Mouse (Mus musculus) MEL (cell line): ENCODE results near the gene Slc43a1. TPM values are rescaled to one million over a fixed set of nuclear protein-coding genes. Genes with fewer than 3 reads are reported as not detected.

Experiments
- DNase-seq: peaks from one replicate; pipeline ENCODE4 v3.0.0; 2011; ENCODE audit warnings: low read depth, low spot score
- H3K27ac ChIP-seq: 2 replicates; pipeline ENCODE4 v1.5.1; 2012; ENCODE audit warnings: low read depth, mild to moderate bottlenecking, control low read depth, low read length, moderate library complexity; ENCODE audit not compliant: control insufficient read depth
- H3K27me3 ChIP-seq, 2 experiments: fragments of 150-350 bp in 1 of 2; sonication (generic) in 1 of 2; 2 replicates each; pipeline ENCODE4 v1.6.1; 2012; ENCODE audit warnings: low read length in 2 of 2, mild to moderate bottlenecking in 2 of 2, improper control_type of control experiment in 1 of 2, moderate library complexity in 1 of 2; ENCODE audit not compliant: insufficient read depth in 2 of 2, control insufficient read depth in 1 of 2
- H3K36me3 ChIP-seq, 2 experiments: 2 replicates each; pipeline ENCODE4 v1.6.1; 2012 to 2014; ENCODE audit warnings: low read length in 2 of 2, improper control_type of control experiment in 1 of 2, inconsistent platforms in 1 of 2, mild to moderate bottlenecking in 1 of 2; ENCODE audit not compliant: insufficient read depth in 2 of 2, control insufficient read depth in 1 of 2
- H3K4me1 ChIP-seq, 2 experiments: fragments of 150-350 bp in 1 of 2; sonication (generic) in 1 of 2; 2 replicates each; pipeline ENCODE4 v1.6.1; 2012; ENCODE audit warnings: low read length in 2 of 2, improper control_type of control experiment in 1 of 2, mild to moderate bottlenecking in 1 of 2; ENCODE audit not compliant: insufficient read depth in 2 of 2, control insufficient read depth in 1 of 2
- H3K4me3 ChIP-seq, 2 experiments: fragments of 150-350 bp in 1 of 2; sonication (generic) in 1 of 2; 2 replicates each; pipeline ENCODE4 v1.5.1; 2012; ENCODE audit warnings: low read depth in 2 of 2, low read length in 2 of 2, mild to moderate bottlenecking in 2 of 2, moderate library complexity in 2 of 2, control low read depth in 1 of 2, improper control_type of control experiment in 1 of 2; ENCODE audit not compliant: control insufficient read depth in 1 of 2, insufficient read depth in 1 of 2
- H3K79me2 ChIP-seq: 2 replicates; pipeline ENCODE4 v1.6.1; 2012; ENCODE audit warnings: mild to moderate bottlenecking, low read length, moderate library complexity; ENCODE audit not compliant: control insufficient read depth, poor library complexity, insufficient read depth
- H3K9ac ChIP-seq: 2 replicates; pipeline ENCODE4 v1.6.1; 2012; ENCODE audit warnings: low read depth, mild to moderate bottlenecking, control low read depth, low read length, moderate library complexity; ENCODE audit not compliant: control insufficient read depth, poor library complexity, severe bottlenecking
- H3K9me3 ChIP-seq: fragments of 150-350 bp; sonication (generic); replicated peaks from 2 replicates; pipeline ENCODE4 v1.6.1; 2012; ENCODE audit warnings: mild to moderate bottlenecking, low read length, improper control_type of control experiment, moderate library complexity; ENCODE audit not compliant: insufficient read depth
- CHD2 ChIP-seq: IDR thresholded peaks from 2 replicates; pipeline ENCODE4 v1.6.1; 2011; ENCODE audit warnings: low read length, improper control_type of control experiment
- CTCF ChIP-seq, 3 experiments: IDR thresholded peaks in 2 of 3; conservative IDR thresholded peaks in 1 of 3; 2 replicates each; pipeline ENCODE4 v1.5.1; 2011 to 2012; ENCODE audit warnings: low read length in 3 of 3, low read depth in 2 of 3, mild to moderate bottlenecking in 2 of 3, improper control_type of control experiment in 1 of 3, inconsistent platforms in 1 of 3, mixed read lengths in 1 of 3, moderate library complexity in 1 of 3; ENCODE audit not compliant: control insufficient read depth in 1 of 3, insufficient read depth in 1 of 3, poor library complexity in 1 of 3, severe bottlenecking in 1 of 3
- EP300 ChIP-seq, 2 experiments: IDR thresholded peaks; 2 replicates each; pipeline ENCODE4 v1.6.1; 2011; ENCODE audit warnings: improper control_type of control experiment in 2 of 2, low read length in 2 of 2, low read depth in 1 of 2, mild to moderate bottlenecking in 1 of 2
- GABPA ChIP-seq: IDR thresholded peaks from 2 replicates; pipeline ENCODE4 v1.6.1; 2012; ENCODE audit warnings: low read depth, mild to moderate bottlenecking, inconsistent platforms, low read length, improper control_type of control experiment, moderate library complexity
- GATA1 ChIP-seq: IDR thresholded peaks from 2 replicates; pipeline ENCODE4 v1.6.1; 2011; ENCODE audit warnings: low read depth, low read length, improper control_type of control experiment
- MAX ChIP-seq: IDR thresholded peaks from 2 replicates; pipeline ENCODE4 v1.6.1; 2011; ENCODE audit warnings: low read length, improper control_type of control experiment
- MEF2A ChIP-seq: IDR thresholded peaks from 2 replicates; pipeline ENCODE4 v1.6.1; 2014; ENCODE audit warnings: low read depth, mild to moderate bottlenecking, inconsistent platforms, low read length, improper control_type of control experiment; ENCODE audit not compliant: poor library complexity, insufficient replicate concordance, severe bottlenecking; ENCODE audit errors: extremely low read depth
- MYC ChIP-seq: IDR thresholded peaks from 2 replicates; pipeline ENCODE4 v1.6.1; 2011; ENCODE audit warnings: low read depth, mild to moderate bottlenecking, low read length, improper control_type of control experiment, moderate library complexity
- POLR2AphosphoS2 ChIP-seq: IDR thresholded peaks from 2 replicates; pipeline ENCODE4 v1.6.1; 2011; ENCODE audit warnings: low read length, improper control_type of control experiment
- RAD21 ChIP-seq: IDR thresholded peaks from 2 replicates; pipeline ENCODE4 v1.6.1; 2011; ENCODE audit warnings: mild to moderate bottlenecking, low read depth, low read length, improper control_type of control experiment
- SIN3A ChIP-seq: IDR thresholded peaks from 2 replicates; pipeline ENCODE4 v1.6.1; 2012; ENCODE audit warnings: low read length, improper control_type of control experiment, inconsistent platforms
- SMC3 ChIP-seq: IDR thresholded peaks from 2 replicates; pipeline ENCODE4 v1.6.1; 2011; ENCODE audit warnings: low read depth, low read length, improper control_type of control experiment
- TBP ChIP-seq: IDR thresholded peaks from 2 replicates; pipeline ENCODE4 v1.8.0; 2011; ENCODE audit warnings: low read depth, low read length, improper control_type of control experiment
- UBTF ChIP-seq: IDR thresholded peaks from 2 replicates; pipeline ENCODE4 v1.6.1; 2012; ENCODE audit warnings: low read depth, mild to moderate bottlenecking, inconsistent platforms, low read length, improper control_type of control experiment, moderate library complexity, borderline replicate concordance; ENCODE audit not compliant: insufficient read depth
- USF2 ChIP-seq, 2 experiments: IDR thresholded peaks; 2 replicates each; pipeline ENCODE4 v1.6.1; 2011 to 2012; ENCODE audit warnings: improper control_type of control experiment in 2 of 2, low read length in 2 of 2, borderline replicate concordance in 1 of 2, inconsistent platforms in 1 of 2, low read depth in 1 of 2, mild to moderate bottlenecking in 1 of 2; ENCODE audit not compliant: insufficient read depth in 1 of 2
- ZC3H11A ChIP-seq: IDR thresholded peaks from 2 replicates; pipeline ENCODE4 v1.6.1; 2012; ENCODE audit warnings: low read depth, mild to moderate bottlenecking, inconsistent platforms, low read length, improper control_type of control experiment
- ZKSCAN1 ChIP-seq: IDR thresholded peaks from 2 replicates; pipeline ENCODE4 v1.6.1; 2012; ENCODE audit warnings: low read depth, mild to moderate bottlenecking, inconsistent platforms, low read length, improper control_type of control experiment, moderate library complexity
- ZNF384 ChIP-seq: IDR thresholded peaks from 2 replicates; pipeline ENCODE4 v1.6.1; 2012; ENCODE audit warnings: low read depth, mild to moderate bottlenecking, inconsistent platforms, low read length, improper control_type of control experiment
- polyA plus RNA-seq, 2 experiments: library from polyadenylated mRNA; stranded (reverse) in 1 of 2; unstranded in 1 of 2; fragments of >175 nt in 1 of 2; fragments of >200 nt in 1 of 2; gene quantifications; 2 replicates each; pipeline versions ENCODE4 v1.2.1 to v1.2.4; 2012; ENCODE audit warnings: low replicate concordance in 2 of 2, low read depth in 1 of 2; ENCODE audit not compliant: insufficient read length in 2 of 2, insufficient read depth in 1 of 2, missing spikeins in 1 of 2
- total RNA-seq: library from RNA; depleted of rRNA; stranded (reverse); fragments of 300-350 nt; gene quantifications from 2 replicates; pipeline ENCODE4 v1.2.3, GENCODE M21; 2012

Slc43a1 gene
- total and polyA plus RNA-seq, 3 experiments, result 69.8 to 131 (median 108) TPM

DNA sequence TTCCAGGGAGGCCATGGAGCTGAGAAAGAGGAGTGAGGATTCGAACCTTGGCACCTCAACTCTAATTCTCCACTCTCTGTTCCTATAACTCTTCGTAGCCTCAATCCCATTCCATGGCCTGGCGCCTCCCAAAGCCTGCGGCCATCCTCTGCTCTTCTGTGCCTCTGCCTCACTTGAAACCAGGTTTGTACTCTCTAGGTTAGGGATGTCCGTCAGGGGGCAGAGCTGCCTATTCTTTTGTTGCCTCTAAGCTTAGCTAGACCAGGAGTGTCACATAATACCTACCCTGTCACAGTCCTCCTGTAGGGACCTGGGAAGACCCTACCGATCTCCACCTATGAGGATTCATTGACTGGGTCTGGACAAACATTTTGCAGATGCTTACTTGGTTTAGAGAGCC is 26.0 kb upstream of the Slc43a1 start:
- DNase-seq, result no peak
- Histone ChIP-seq H3K9me3 (no peaks in the 10 kb centered on the region), H3K27ac (peak overlapping the region; percentile 67), H3K9ac (no peak overlapping the region), H3K36me3 (peaks cover 0 to 15% of the 10 kb centered on the region in 2 experiments; a peak in 2 of 4 replicates), H3K4me1 (peaks cover 4 to 15% of the 10 kb centered on the region in 2 experiments; a peak in 3 of 4 replicates), H3K27me3 (no peaks in the 10 kb centered on the region), H3K4me3 (no peak overlapping the region), H3K79me2 (no peaks in the 10 kb centered on the region)
- TF ChIP-seq RAD21 (no peak), MYC (no peak), ZKSCAN1 (no peak), MAX (no peak), CHD2 (no peak), POLR2AphosphoS2 (no peak), GATA1 (no peak), SIN3A (no peak), USF2 (IDR thresholded peaks at IDR 0.05; ENCODE audit: borderline replicate concordance in 1 of 2, insufficient read depth in 1 of 2, low read depth in 1 of 2, low read length in 2 of 2) (no peak), GABPA (no peak), ZNF384 (no peak), UBTF (no peak), MEF2A (no peak), ZC3H11A (no peak), EP300 (IDR thresholded peaks at IDR 0.05; ENCODE audit: low read depth in 1 of 2, low read length in 2 of 2) (no peak)

DNA sequence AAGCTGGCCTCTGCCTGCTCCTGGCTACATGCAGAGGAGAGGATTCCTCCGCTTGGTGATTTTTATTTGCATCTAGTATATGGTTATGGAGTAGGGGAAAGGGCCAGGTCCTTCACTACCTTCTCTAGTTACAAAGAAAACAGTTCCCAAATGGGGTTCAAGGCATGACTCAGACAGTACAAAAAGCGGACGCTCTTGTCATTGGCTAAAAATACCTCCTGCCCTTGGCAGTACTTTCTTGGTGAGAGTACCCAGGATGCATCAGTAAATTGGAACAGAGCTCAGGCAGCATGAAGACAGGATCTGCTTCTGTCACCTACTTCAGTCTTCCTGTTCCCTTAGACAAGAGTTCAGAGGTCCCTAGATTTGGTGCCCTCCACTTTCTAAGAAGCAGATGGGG is 18.8 kb upstream of the Slc43a1 start:
- Histone ChIP-seq H3K9ac (no peak overlapping the region), H3K36me3 (peaks cover 0 to 2% of the 10 kb centered on the region in 2 experiments; a peak in 1 of 4 replicates), H3K4me3 (no peak overlapping the region), H3K4me1 (peaks cover 5 to 17% of the 10 kb centered on the region in 2 experiments; a peak in 2 of 4 replicates), H3K27ac (no peak overlapping the region), H3K27me3 (no peaks in the 10 kb centered on the region), H3K79me2 (no peaks in the 10 kb centered on the region), H3K9me3 (no peaks in the 10 kb centered on the region)
- DNase-seq, result peak; percentile 75
- TF ChIP-seq TBP (0 out of 2 replicates have a peak, but pooled peaks have one; percentile 46), MEF2A (peak; percentile 54; the same call in 1 of the 2 replicates), SMC3 (no peak), CTCF (IDR thresholded peaks at IDR 0.05 in 2 of 3, conservative IDR thresholded peaks at IDR 0.05 in 1 of 3; ENCODE audit: control insufficient read depth in 1 of 3, insufficient read depth in 1 of 3, low read depth in 2 of 3, low read length in 3 of 3, poor library complexity in 1 of 3, severe bottlenecking in 1 of 3) (no peak)
